Mouse (Mus musculus): ENCODE measurements around the gene Il20. TPM values are rescaled to one million over a fixed set of nuclear protein-coding genes. Genes with fewer than 3 reads are reported as not detected.
A peak's percentile ranks its signal among the peaks of the same experiment; 100 is the strongest.

The Il20 gene
- not detected for total RNA-seq (2021)
- long read RNA-seq, experiment 1: 0 reads
- long read RNA-seq, experiment 2: 0 reads

DNA sequence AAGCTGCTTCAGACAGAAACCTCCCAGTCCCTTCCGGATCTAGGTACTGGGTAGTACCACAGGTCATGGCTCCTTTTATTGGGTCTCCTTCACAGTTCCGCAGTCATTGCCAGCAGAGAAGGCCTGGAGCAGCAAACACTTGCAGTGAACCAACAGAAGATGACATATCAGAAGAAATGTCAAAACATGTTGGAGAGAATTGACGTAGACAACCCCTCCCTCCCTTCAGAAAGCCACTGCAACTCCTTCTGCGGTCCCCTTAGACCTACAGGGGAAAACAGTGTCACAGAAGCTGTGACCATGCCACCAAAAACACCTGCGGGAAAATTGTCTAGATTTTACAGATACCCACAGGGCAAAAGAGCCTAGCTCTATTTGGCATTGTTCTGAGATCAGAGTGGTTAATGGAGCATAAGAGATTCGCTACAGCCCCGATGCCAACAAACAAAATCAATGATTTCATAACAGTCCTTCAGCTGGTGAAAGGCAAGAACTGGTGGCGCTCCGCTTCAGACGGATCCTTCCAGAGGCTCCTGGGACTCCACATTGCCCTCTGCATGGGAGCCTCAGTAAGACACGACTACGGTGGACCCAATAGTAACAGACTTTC, at the start of gene Il20:
Il20 (minus strand) TSS at position 51 of the 610 bp plus-strand sequence.
- no peak for TF ChIP-seq CTCF (IDR thresholded peaks at IDR 0.05)
- Histone ChIP-seq H3K4me3 (no peak within 1 kb of the TSS), H3K27ac (no peak within 1 kb of the TSS)
- DNase-seq: no peak
- intact Hi-C loops (cut with DNase I): no loop called here

DNA sequence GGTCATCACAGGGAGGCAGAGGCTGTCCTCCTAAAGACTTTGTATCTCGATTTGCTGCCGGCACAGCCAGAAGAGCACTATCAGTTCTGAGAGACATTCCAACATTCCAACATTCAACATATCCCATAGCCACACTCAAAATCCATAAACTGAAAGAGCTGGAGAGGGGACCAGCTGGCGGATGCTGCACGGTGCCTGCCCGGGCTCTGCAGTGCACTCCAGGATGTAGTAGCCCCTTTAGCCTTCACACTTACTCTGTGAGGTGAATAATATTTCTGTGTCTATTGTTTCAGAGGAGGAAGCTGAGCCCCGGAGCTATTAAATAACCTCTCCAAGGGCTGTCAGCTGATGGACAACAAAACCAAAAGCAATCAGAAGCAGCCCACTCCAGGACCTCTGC, 35.7 kb upstream of the Il20 start:
- no peak overlapping the region for H3K27ac ChIP-seq
- TF ChIP-seq CTCF (IDR thresholded peaks at IDR 0.05): no peak
- intact Hi-C loops (cut with DNase I): no loop called here
- DNase-seq: no peak
- no peak overlapping the region for H3K4me3 ChIP-seq

GRCm38 (mm10) chr1:130941801-130942200, 30.6 kb upstream of the Il20 start:
- Histone ChIP-seq H3K27ac (no peak overlapping the region), H3K4me3 (no peak overlapping the region)
- intact Hi-C loops (cut with DNase I): no loop called here
- TF ChIP-seq CTCF (IDR thresholded peaks at IDR 0.05): no peak
- DNase-seq: peak; percentile 62

- no peak within 1 kb of the TSS for H3K4me3 ChIP-seq
- intact Hi-C loops (cut with DNase I): no loop called here
- no peak for TF ChIP-seq CTCF (IDR thresholded peaks at IDR 0.05)
- DNase-seq: no peak
- no peak within 1 kb of the TSS for H3K27ac ChIP-seq
Observed at GRCm38 (mm10) chr1:130940065-130940687, 28.9 kb upstream of the Il20 start, which contains the start of gene Il19. Gene Il19, minus strand, starts transcription at chr1:130940115.

DNA sequence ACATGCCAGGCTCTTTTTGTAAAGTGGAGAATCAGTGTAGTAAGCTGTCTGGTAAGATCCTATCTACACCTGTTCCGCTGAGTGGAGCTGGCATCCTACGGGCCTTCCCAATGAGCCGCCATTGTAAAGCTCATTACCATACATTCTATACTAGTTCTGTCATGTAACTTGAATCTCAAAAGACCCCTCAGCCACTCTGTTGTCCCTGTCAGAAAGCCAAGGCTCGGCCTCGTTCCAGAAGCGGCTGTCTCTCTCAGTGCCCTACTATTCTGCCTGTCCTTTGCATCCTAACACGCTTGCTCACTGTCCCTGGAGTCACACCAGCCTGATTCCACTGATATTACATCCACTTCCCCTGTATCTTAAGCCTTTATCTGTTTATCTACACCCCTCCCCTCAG, 26.9 kb upstream of the Il20 start:
- intact Hi-C loops (cut with DNase I): no loop called here
- no peak for DNase-seq
- H3K27ac ChIP-seq: no peak overlapping the region
- no peak for TF ChIP-seq CTCF (IDR thresholded peaks at IDR 0.05)
- no peak overlapping the region for H3K4me3 ChIP-seq

DNA sequence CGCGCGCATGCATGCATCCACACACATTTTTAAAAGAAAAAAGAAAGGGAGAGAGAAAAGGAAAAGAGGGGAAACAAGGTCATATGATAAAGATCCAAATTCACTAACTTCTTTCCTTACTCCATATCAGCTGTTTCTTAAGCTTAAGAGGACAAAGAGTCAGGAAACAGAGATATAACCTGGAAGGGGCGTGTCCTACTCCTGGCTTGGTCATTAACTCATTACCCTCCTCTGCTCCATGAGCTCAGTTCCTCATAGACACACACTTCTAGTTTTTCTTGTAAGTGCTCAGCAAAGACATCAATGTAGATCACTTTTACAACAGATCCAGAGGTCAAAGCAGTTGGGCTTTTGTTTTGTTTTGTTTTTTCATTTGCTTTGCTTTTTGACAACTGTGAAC, 25.9 kb upstream of the Il20 start:
- Histone ChIP-seq H3K27ac (no peak overlapping the region), H3K4me3 (no peak overlapping the region)
- no peak for TF ChIP-seq CTCF (IDR thresholded peaks at IDR 0.05)
- DNase-seq: no peak
- intact Hi-C loops (cut with DNase I): no loop called here

DNA sequence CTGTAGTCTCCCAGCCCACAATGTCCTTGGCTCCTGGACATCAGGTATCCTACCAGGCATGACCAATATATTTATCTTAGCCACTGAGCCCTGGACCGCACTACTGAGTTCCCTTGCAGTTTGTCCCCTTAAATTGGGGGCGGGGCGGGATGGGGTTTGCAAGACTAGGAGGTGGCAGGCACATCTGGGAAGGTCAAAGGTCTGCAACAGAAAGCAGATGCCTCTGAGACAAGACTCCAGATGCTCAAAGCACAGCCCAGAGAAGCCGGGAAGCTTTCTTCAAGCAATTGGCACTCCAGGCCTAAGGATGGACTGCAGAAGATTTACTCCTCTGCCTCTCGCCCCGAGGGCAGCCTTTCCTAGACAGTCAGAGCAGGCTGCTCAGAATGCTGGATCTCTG, 25.1 kb upstream of the Il20 start:
- intact Hi-C loops (cut with DNase I): no loop called here
- Histone ChIP-seq H3K4me3 (no peak overlapping the region), H3K27ac (no peak overlapping the region)
- DNase-seq: no peak
- TF ChIP-seq CTCF (IDR thresholded peaks at IDR 0.05): no peak

GRCm38 (mm10) chr1:130926484-130926883, 15.2 kb upstream of the Il20 start:
- intact Hi-C loops (cut with DNase I): no loop called here
- no peak for TF ChIP-seq CTCF (IDR thresholded peaks at IDR 0.05)
- H3K4me3 ChIP-seq: no peak overlapping the region
- no peak overlapping the region for H3K27ac ChIP-seq
- DNase-seq: no peak

GRCm38 (mm10) chr1:130918323-130918980, 7.2 kb upstream of the Il20 start:
- TF ChIP-seq CTCF (IDR thresholded peaks at IDR 0.05): no peak
- intact Hi-C loops (cut with DNase I): no loop called here
- H3K4me3 ChIP-seq: no peak overlapping the region
- H3K27ac ChIP-seq: no peak overlapping the region
- no peak for DNase-seq

- Histone ChIP-seq H3K27ac (no peak overlapping the region), H3K4me3 (no peak overlapping the region)
- no peak for TF ChIP-seq CTCF (IDR thresholded peaks at IDR 0.05)
- intact Hi-C loops (cut with DNase I): no loop called here
- no peak for DNase-seq
Observed at GRCm38 (mm10) chr1:130902505-130902904, 8.7 kb downstream of the Il20 start.

DNA sequence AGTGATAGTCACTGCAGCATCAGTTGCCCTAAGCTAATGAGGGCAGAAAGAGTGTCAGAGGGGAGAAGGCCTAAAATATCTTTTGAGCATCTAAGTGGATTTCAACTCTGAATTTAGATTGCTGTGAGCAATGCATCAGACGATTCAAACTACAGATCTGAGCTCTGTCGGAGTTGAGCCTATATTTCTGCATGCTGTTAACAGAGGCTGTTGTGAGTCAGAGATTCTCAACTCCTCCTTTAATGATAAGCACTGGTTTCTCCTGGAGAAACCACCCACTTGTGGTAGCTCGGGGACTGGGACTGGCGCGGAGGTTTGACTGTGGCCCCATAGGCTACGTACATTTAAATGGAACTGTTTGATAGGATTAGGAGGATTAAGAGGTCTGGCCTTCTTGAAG, 16.8 kb downstream of the Il20 start:
- no peak for DNase-seq
- no peak overlapping the region for H3K27ac ChIP-seq
- H3K4me3 ChIP-seq: no peak overlapping the region
- intact Hi-C loops (cut with DNase I): no loop called here
- TF ChIP-seq CTCF (IDR thresholded peaks at IDR 0.05): no peak

DNA sequence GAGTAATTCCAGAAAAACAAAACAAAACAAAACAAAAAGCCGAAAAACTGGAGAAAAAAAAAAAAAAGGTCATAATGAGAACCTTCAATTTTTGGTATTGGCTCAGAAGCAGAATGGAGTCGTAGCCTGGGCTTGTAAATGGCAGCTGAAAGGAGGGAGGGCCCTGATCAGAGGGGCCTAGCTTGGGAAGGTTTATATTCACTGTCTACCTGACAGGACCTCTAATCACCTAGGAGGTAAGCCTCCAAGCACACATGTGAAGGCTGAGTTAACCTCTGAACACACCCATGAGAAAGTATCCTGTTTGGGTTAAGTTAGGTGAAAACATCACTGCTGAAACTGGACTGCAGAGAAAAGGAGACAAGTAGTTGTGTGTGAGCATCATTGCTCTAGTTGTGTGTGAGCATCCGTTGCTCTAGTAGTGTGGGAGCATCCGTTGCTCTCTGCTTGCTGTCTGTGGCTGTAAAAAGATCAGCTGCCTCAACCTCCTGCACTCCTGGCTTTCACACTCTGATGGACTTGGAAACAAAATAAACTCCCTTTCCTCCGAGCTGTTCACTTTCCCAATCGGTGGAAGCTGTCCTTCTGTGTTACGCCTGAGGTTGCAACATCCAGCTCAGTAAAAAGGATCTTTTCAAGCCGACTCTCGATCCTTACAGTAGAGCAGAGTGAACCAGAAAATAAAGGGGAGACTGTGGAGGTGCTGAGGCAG, 17.8 kb downstream of the Il20 start:
- intact Hi-C loops (cut with DNase I): no loop called here
- DNase-seq: no peak
- no peak overlapping the region for H3K27ac ChIP-seq
- H3K4me3 ChIP-seq: no peak overlapping the region
- no peak for TF ChIP-seq CTCF (IDR thresholded peaks at IDR 0.05)

- H3K4me3 ChIP-seq: no peak overlapping the region
- no peak for DNase-seq
- no peak for TF ChIP-seq CTCF (IDR thresholded peaks at IDR 0.05)
- no peak overlapping the region for H3K27ac ChIP-seq
- intact Hi-C loops (cut with DNase I): no loop called here
Observed at GRCm38 (mm10) chr1:130892446-130892845, 18.8 kb downstream of the Il20 start.

Data from gastrocnemius, adult 2 months (tissue).